Mouse (Mus musculus): ENCODE measurements around the gene Olfr574.

The Olfr574 gene

GRCm38 (mm10) chr7:102948167-102948566 lies at the start of gene Olfr574:
Olfr574 (plus strand) TSS chr7:102948467.
- no peak for DNase-seq (ENCODE audit: low spot score in 2 of 2)

- no peak for DNase-seq (ENCODE audit: low spot score in 2 of 2)
Measured at GRCm38 (mm10) chr7:102915261-102915660, 33.0 kb upstream of the Olfr574 start.

- no peak for DNase-seq (ENCODE audit: low spot score in 2 of 2)
Measured at GRCm38 (mm10) chr7:102916405-102916804, 31.9 kb upstream of the Olfr574 start.

- DNase-seq (ENCODE audit: low spot score in 2 of 2) = no peak
Measured at GRCm38 (mm10) chr7:102917032-102917875, 31.0 kb upstream of the Olfr574 start, which contains the start of gene Olfr571. Olfr571 (minus strand) TSS chr7:102917536.

- DNase-seq (ENCODE audit: low spot score in 2 of 2) = no peak
Measured at GRCm38 (mm10) chr7:102919632-102920031, 28.6 kb upstream of the Olfr574 start.

- no peak for DNase-seq (ENCODE audit: low spot score in 2 of 2)
Measured at GRCm38 (mm10) chr7:102924109-102924508, 24.2 kb upstream of the Olfr574 start, which contains the start of gene Olfr572. Olfr572 (plus strand) TSS chr7:102924409.

GRCm38 (mm10) chr7:102927105-102927504 lies 21.2 kb upstream of the Olfr574 start:
- no peak for DNase-seq (ENCODE audit: low spot score in 2 of 2)

GRCm38 (mm10) chr7:102942475-102942874 lies 5.8 kb upstream of the Olfr574 start, which contains the start of gene Olfr573-ps1:
Olfr573-ps1 (minus strand) TSS chr7:102942575.
- no peak for DNase-seq (ENCODE audit: low spot score in 2 of 2)

- DNase-seq (ENCODE audit: low spot score in 2 of 2) = no peak
Measured at GRCm38 (mm10) chr7:102943417-102943816, 4.8 kb upstream of the Olfr574 start.

GRCm38 (mm10) chr7:102950732-102951131 lies 2.5 kb downstream of the Olfr574 start:
- DNase-seq (ENCODE audit: low spot score in 2 of 2) = no peak

GRCm38 (mm10) chr7:102958137-102958536 lies 9.9 kb downstream of the Olfr574 start:
- DNase-seq (ENCODE audit: low spot score in 2 of 2) = no peak

GRCm38 (mm10) chr7:102958593-102958992 lies 10.3 kb downstream of the Olfr574 start, which contains the start of gene Olfr575:
Olfr575 (minus strand) TSS chr7:102958775.
- no peak for DNase-seq (ENCODE audit: low spot score in 2 of 2)

- no peak for DNase-seq (ENCODE audit: low spot score in 2 of 2)
Measured at GRCm38 (mm10) chr7:102962360-102962759, 14.1 kb downstream of the Olfr574 start, which contains the start of gene Olfr576. Olfr576 (plus strand) TSS chr7:102962660.

- DNase-seq (ENCODE audit: low spot score in 2 of 2) = no peak
Measured at GRCm38 (mm10) chr7:102974399-102974798, 26.1 kb downstream of the Olfr574 start.

GRCm38 (mm10) chr7:102975843-102976242 lies 27.6 kb downstream of the Olfr574 start, which contains the start of gene Olfr577:
Olfr577 (minus strand) TSS chr7:102975943.
- no peak for DNase-seq (ENCODE audit: low spot score in 2 of 2)

- DNase-seq (ENCODE audit: low spot score in 2 of 2) = no peak
Measured at GRCm38 (mm10) chr7:102989224-102989623, 41.0 kb downstream of the Olfr574 start, which contains the start of gene Olfr578. Olfr578 (minus strand) TSS chr7:102989324.

Data from right cerebral cortex, postnatal 36 days (tissue).